In genomic region chr12:113907751-113908150, GRCm38 (mm10) we compare ENCODE assay signal across 23 mouse cellular contexts.
DNase-seq lines count a peak whose midpoint lies in the region; ATAC-seq lines count a peak whose summit lies in the region.
"Had no signal": no experiment of that assay in that cellular context is flagged by ENCODE, and none has a peak within 500 bp of the region (broad histone marks: within the 10 kb centered on the region; RNA-seq: fewer than 3 reads in every experiment).

No protein-coding gene starts in this region.

- H3K27ac ChIP-seq in kidney, embryonic 16.5 days (ENCODE audit: low read length), result no peak overlapping the region
- H3K27ac ChIP-seq: embryonic facial prominence, embryonic 10.5 days; embryonic facial prominence, embryonic 12.5 days; forebrain, embryonic 13.5 days had no signal

- H3K4me1 ChIP-seq in kidney, embryonic 16.5 days (ENCODE audit: insufficient read depth, low read length), result no peaks in the 10 kb centered on the region
- H3K4me1 ChIP-seq: embryonic facial prominence, embryonic 10.5 days; embryonic facial prominence, embryonic 12.5 days; forebrain, embryonic 13.5 days had no signal

- H3K27me3 ChIP-seq in kidney, embryonic 16.5 days (ENCODE audit: insufficient read depth, low read length), result no peaks in the 10 kb centered on the region
- H3K27me3 ChIP-seq: embryonic facial prominence, embryonic 12.5 days; forebrain, embryonic 13.5 days; Patski had no signal

- no peaks in the 10 kb centered on the region for H3K36me3 ChIP-seq in kidney, embryonic 16.5 days (ENCODE audit: insufficient read depth, low read length)
- H3K36me3 ChIP-seq: embryonic facial prominence, embryonic 10.5 days; embryonic facial prominence, embryonic 12.5 days; G1E had no signal

- WGBS in kidney, embryonic 16.5 days, result 75% methylated on average over 1 of the region's 1 CpGs

- H3K4me2 ChIP-seq in kidney, embryonic 16.5 days (replicated peaks; ENCODE audit: low read depth, low read length), result no peak overlapping the region
- H3K4me2 ChIP-seq: embryonic facial prominence, embryonic 12.5 days; forebrain, embryonic 13.5 days had no signal

- DNase-seq in kidney, adult 11 months, result peak; percentile 21
- no peak for DNase-seq in kidney, postnatal 10 days
- peak; percentile 23 to 36 for DNase-seq in kidney, adult 8-10 months
- DNase-seq in kidney, postnatal 14 days, result peak; percentile 8
- DNase-seq in kidney, adult 18-20 months, result no peak
- DNase-seq in kidney, postnatal 36 days, result peak; percentile 14 to 45
- DNase-seq: adrenal gland, adult 8-10 months; adrenal gland, postnatal 14 days; adrenal gland, postnatal 36 days; B cell, adult 2 months; cerebellum, adult 11-12 months; cerebellum, adult 2 months; cerebellum, adult 9-10 months; cerebellum, postnatal 10 days; cerebellum, postnatal 25 days had no signal

- H3K9me3 ChIP-seq in kidney, embryonic 16.5 days (ENCODE audit: low read length), result no peaks in the 10 kb centered on the region

- no peak overlapping the region for H3K4me3 ChIP-seq in kidney, embryonic 16.5 days (ENCODE audit: low read length)
- H3K4me3 ChIP-seq: embryonic facial prominence, embryonic 10.5 days; embryonic facial prominence, embryonic 12.5 days; forebrain, embryonic 13.5 days had no signal

- ATAC-seq in kidney, embryonic 16.5 days (ENCODE audit: low FRiP score, low TSS enrichment), result no peak
- ATAC-seq: activated CD4-positive, CD25-positive, alpha-beta regulatory T cell, adult 4 months; CD4-positive, CD25-positive, alpha-beta regulatory T cell, adult 4 months; forebrain, embryonic 13.5 days; Patski had no signal

- no peak overlapping the region for H3K9ac ChIP-seq in kidney, embryonic 16.5 days (replicated peaks; ENCODE audit: low read length)
- H3K9ac ChIP-seq: embryonic facial prominence, embryonic 12.5 days; forebrain, embryonic 13.5 days had no signal

Comparison
In these comparisons a context has a peak if more than half of its experiments do, and no peak if none do; other contexts are left out.
1. DNase-seq: peak in kidney, adult 11 months (single experiment), kidney, adult 8-10 months (2 of 2), kidney, postnatal 14 days (single experiment) and kidney, postnatal 36 days (2 of 2); none in kidney, postnatal 10 days (single experiment) and kidney, adult 18-20 months (single experiment).